Mouse (Mus musculus) embryonic fibroblast, embryonic 13.5 days (primary cell): ENCODE data around the gene Pcdh19.

Experiments
- CTCF ChIP-seq: IDR thresholded peaks from 2 replicates; pipeline ENCODE4 v1.5.1; 2011; ENCODE audit warnings: mild to moderate bottlenecking, control low read depth, low read length, moderate library complexity, borderline replicate concordance; ENCODE audit not compliant: insufficient read depth
- POLR2A ChIP-seq: IDR thresholded peaks from 2 replicates; pipeline ENCODE4 v1.6.1; 2011; ENCODE audit warnings: low read depth, mild to moderate bottlenecking, control low read depth, low read length, moderate library complexity

- no peak for TF ChIP-seq CTCF
- no peak for TF ChIP-seq POLR2A
Observed at GRCm38 (mm10) chrX:133601658-133602057, 87.1 kb downstream of the Pcdh19 start.
